Mouse (Mus musculus) limb, embryonic 10.5 days (tissue): ENCODE results near the gene Tmem251. TPM values are rescaled to one million over a fixed set of nuclear protein-coding genes. Genes with fewer than 3 reads are reported as not detected.

Experiments
- DNase-seq: peaks from one replicate; pipeline ENCODE4 v3.0.0-alpha.2; 2017; ENCODE audit warnings: low spot score
- H3K27ac ChIP-seq: fragments of 300-500 bp; sonication (generic); 2 replicates; pipeline ENCODE4 v1.5.1; 2016; ENCODE audit warnings: mild to moderate bottlenecking
- H3K27me3 ChIP-seq: fragments of 300-500 bp; sonication (generic); 2 replicates; pipeline ENCODE4 v1.6.1; 2016; ENCODE audit warnings: low read depth, mild to moderate bottlenecking; ENCODE audit not compliant: poor library complexity, severe bottlenecking
- H3K36me3 ChIP-seq: fragments of 300-500 bp; sonication (generic); 2 replicates; pipeline ENCODE4 v1.6.1; 2016; ENCODE audit warnings: mild to moderate bottlenecking, moderate library complexity
- H3K4me1 ChIP-seq: fragments of 300-500 bp; sonication (generic); 2 replicates; pipeline ENCODE4 v1.6.1; 2016
- H3K4me3 ChIP-seq: fragments of 300-500 bp; sonication (generic); 2 replicates; pipeline ENCODE4 v1.5.1; 2016; ENCODE audit warnings: mild to moderate bottlenecking, moderate library complexity
- H3K9me3 ChIP-seq: fragments of 300-500 bp; sonication (generic); replicated peaks from 2 replicates; pipeline ENCODE4 v1.6.1; 2016; ENCODE audit warnings: mild to moderate bottlenecking
- WGBS: fragments of 180-500 bp; shearing (Covaris S2); methylation state at CpG from one replicate; pipeline ENCODE4 v1.1.7; 2016; 5-methylcytosine and 5-hydroxymethylcytosine counted together
- polyA plus RNA-seq: library from polyadenylated mRNA; unstranded; fragments of >200 nt; fragmentation: Nextera tagmentation; extraction: Ambion mirVana; gene quantifications from 2 replicates; pipeline ENCODE4 v1.2.1, GENCODE M21; 2016

Gene Tmem251
- polyA plus RNA-seq, 1 experiment from 2014 or later = 11.7 TPM

DNA sequence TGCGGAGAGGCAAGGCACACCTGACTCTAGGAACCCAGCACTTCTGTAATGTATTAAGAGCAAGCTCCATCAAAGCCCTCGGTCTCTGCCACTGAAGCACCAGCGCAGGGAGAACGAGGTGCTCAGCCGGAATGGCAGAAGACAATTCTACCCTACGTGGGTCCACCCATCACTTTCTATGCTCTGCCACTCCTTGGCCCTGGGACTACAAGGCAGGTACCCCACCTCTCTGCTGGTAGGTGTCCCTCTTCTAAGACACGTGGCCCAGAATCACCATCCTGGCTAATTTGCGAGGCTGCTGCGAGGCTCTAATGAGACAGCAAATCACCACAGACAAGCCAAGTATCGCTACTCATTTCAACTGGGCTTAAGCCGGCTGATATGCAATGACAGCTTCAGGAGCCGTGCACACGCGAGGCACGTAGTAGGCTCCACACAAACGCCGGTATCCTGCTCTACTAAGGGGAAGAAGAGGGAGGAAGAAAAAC, 39.6 kb upstream of the Tmem251 start:
- Histone ChIP-seq H3K27me3 (peaks cover 19% of the 10 kb centered on the region; the same call in 1 of the 2 replicates), H3K27ac (peak overlapping the region; percentile 90), H3K4me3 (peak overlapping the region; percentile 80), H3K4me1 (peaks cover 58% of the 10 kb centered on the region), H3K9me3 (no peaks in the 10 kb centered on the region), H3K36me3 (no peaks in the 10 kb centered on the region)
- DNase-seq = peak; percentile 47
- WGBS = 4% methylated on average over 17 of the region's 17 CpGs

DNA sequence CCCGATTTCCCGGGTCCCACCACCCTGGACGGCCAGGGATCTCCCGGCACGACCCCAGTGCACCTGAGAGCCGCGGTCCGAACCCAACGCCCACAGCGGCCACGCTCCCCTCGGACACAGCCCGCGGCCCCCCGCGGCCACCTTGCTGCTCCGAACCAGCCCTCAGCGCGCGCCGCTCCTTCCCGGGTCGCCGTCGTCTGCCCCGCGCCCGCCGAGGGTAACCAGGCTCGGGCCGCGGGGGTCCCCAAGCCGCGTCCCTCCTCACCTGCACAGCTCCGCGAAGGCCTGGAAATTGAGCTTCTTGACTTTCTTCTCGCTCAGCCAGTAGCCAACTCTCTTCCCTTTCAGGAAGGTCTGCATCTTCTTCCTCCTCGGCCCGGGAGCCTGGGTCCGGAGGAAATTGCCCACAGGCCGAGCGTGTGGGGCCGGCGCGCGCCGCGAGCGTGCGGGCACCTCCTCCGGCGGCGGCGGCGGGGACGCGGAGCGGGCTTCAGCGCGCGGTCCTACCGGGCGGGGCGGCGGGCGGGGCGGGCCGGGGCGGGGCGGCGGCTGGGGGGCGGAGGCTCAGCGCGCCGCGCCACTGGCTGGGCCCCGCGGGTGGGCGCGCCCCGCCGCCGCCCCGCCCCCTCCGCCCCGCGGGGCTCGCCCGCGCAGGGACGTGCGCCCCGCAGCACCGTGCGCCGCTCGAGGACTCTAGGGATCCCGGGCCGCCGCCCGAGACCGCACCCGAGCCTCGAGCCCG, 38.9 kb upstream of the Tmem251 start, which contains the start of gene Itpk1:
Gene Itpk1 (minus strand): TSS at position 474 of the 742 bp plus-strand sequence.
- Histone ChIP-seq H3K4me1 (peaks cover 52% of the 10 kb centered on the region), H3K27me3 (peaks cover 19% of the 10 kb centered on the region; the same call in 1 of the 2 replicates)
- 1% methylated on average over 103 of the region's 105 CpGs for WGBS

DNA sequence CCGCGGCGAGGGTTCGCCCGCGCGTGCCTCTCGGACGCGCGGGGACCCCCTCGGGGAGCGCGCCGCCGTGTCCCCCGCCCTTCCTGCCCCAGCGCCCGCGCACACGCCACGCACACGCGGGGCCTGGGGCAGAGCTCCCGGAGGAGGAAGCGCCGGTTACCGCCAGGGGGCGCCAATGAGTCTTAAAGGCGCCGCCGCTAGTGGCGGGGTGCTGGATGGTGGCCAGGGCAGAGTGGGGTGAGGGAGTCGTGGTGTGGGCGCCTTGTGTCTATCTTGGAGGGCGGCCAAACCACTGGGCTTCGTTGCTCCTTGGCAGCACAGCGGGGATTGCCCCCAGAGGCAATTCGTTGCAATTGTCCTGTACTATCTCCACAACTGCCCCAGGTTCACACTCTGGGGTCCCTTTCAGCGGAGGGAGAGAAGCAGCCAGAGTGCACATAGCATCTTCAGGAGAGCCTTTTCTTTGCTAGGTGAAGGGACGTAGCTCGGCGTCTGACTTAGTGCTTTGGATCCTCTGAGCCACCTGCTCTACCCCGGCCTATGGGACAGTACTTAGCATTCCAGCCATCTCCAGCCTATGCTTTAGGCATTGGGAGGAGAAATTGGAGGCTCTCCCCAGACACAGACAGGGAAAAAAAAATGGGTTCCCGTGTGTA, 38.2 kb upstream of the Tmem251 start:
- H3K36me3 ChIP-seq = no peaks in the 10 kb centered on the region
- DNase-seq = peak; percentile 92
- WGBS = 2% methylated on average over 45 of the region's 45 CpGs
- peaks cover 45% of the 10 kb centered on the region for H3K4me1 ChIP-seq
- H3K27ac ChIP-seq = peak overlapping the region; percentile 90
- H3K9me3 ChIP-seq = no peaks in the 10 kb centered on the region
- H3K27me3 ChIP-seq = peaks cover 19% of the 10 kb centered on the region; the same call in 1 of the 2 replicates
- peak overlapping the region; percentile 80 for H3K4me3 ChIP-seq

More for the DNA sequence above, 38.9 kb upstream of the Tmem251 start, which contains the start of gene Itpk1:
- H3K9me3 ChIP-seq = no peaks in the 10 kb centered on the region
- H3K27ac ChIP-seq = peak within 1 kb of the TSS; percentile 90
- peak within 1 kb of the TSS; percentile 80 for H3K4me3 ChIP-seq
- DNase-seq = peak; percentile 76
- no peaks in the 10 kb centered on the region for H3K36me3 ChIP-seq

DNA sequence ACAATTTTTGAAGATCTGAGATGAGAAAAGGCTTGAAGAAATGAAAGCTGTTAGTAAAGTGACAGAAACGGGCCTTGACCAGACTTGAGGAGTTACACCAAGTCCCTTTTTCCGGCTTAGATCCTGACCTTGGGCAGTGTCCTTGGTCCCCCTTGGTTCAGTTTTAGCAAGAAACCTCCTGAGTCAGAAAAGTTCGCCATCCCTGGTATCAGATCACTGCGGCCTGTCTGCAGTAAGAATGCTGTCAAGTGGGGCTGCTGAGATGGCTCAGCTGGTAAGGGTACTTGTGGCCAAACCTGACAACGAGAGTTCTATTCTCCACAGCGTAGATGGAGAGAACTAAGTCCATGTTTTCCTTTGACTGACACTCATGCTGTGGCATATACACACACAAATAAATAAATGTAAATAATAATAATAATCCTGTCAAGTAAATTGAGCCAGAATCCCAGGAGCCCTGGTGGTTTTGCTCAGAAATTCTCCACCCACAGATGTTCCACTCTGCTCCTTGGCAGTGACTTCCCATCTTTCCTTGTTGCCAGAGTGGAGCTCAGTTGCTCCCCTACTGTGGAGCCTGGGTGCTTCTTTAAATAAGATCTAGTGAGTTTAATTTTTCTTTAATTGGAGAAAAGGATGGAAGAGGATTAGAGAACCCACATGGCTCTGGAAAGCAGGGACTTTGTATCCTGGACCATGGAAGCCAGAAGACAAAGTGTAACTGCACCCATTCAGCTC, 37.5 kb upstream of the Tmem251 start:
- Histone ChIP-seq H3K27ac (no peak overlapping the region), H3K4me1 (peaks cover 45% of the 10 kb centered on the region), H3K9me3 (no peaks in the 10 kb centered on the region)

DNA sequence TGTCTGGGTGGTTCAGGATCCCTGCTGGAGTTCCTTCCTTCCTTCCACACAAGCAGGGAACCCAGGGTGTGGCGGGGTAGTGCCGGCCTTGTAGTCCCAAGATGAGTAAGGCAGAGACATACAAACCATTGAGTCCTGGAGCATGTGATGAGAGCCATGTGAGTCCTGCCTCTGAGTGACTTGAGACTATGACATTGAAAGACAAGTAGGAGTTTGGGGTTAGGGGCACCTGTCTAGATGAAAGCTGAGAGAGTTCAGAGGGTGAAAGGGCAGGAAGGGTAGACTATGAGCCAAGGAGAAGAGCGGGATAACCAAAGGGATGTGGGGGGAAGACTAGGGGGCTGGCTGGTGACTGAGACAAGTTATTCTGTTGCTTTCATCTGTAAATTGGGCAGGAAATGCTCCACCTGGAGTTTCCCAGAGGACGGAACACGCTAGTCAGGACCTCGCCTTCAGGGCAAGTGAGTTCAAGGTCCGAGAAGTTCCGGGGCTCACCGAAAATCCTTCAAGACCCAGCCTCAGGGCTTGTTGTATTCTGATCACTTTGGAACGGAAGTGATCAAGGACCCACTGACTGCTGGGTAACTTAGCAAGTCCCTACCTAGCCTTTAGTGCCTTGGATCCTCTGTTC, 36.6 kb upstream of the Tmem251 start:
- Histone ChIP-seq H3K9me3 (no peaks in the 10 kb centered on the region), H3K4me3 (no peak overlapping the region), H3K36me3 (no peaks in the 10 kb centered on the region), H3K4me1 (peaks cover 48% of the 10 kb centered on the region), H3K27me3 (peaks cover 19% of the 10 kb centered on the region; the same call in 1 of the 2 replicates), H3K27ac (no peak overlapping the region)
- 82% methylated on average over 10 of the region's 10 CpGs for WGBS
- DNase-seq = no peak

More for the DNA sequence above, 37.5 kb upstream of the Tmem251 start:
- WGBS = 84% methylated on average over 6 of the region's 6 CpGs
- Histone ChIP-seq H3K36me3 (no peaks in the 10 kb centered on the region), H3K4me3 (peak overlapping the region; percentile 80; the same call in 1 of the 2 replicates), H3K27me3 (peaks cover 19% of the 10 kb centered on the region; the same call in 1 of the 2 replicates)
- no peak for DNase-seq

DNA sequence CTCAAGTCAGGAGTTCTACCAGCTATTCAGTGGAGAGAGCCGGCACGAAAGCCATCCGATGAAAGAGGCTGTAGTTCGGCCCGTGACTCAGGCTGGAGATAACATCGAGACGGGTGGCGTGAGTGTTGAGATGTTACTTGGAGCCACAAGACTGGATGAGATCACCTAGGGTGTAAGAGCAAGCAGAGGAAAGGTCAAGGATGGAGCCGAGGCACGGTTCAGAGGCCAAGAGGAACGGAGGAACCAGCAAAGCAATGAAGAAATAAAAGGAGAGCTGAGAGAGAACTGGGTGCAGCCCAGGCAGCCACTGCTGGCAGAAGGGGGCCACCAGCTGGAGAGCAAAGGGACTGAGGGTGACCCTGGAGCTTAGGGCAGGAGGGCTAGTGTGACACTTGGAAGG, 35.3 kb upstream of the Tmem251 start:
- Histone ChIP-seq H3K27ac (no peak overlapping the region), H3K4me3 (no peak overlapping the region), H3K4me1 (peaks cover 42% of the 10 kb centered on the region), H3K27me3 (peaks cover 18% of the 10 kb centered on the region; the same call in 1 of the 2 replicates), H3K36me3 (no peaks in the 10 kb centered on the region), H3K9me3 (no peaks in the 10 kb centered on the region)
- no peak for DNase-seq
- 84% methylated on average over 11 of the region's 11 CpGs for WGBS

DNA sequence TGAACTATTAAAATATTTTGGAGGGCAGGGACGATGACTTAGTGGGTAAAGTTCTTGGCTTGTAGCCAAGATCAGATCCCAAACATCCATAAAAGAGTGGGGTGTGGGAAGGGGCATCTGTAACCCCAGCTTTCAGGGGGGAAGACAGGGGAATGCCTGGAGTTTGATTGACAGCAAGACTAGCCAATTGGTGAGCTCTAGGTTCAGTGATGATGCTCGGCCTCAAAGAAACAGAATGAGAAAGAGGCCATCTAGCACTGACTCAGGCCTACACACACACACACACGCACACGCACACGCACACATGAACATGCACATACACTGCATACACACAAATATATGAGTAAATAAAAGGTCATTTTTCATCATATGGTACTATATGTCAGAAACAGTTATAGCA, 33.7 kb upstream of the Tmem251 start:
- Histone ChIP-seq H3K27me3 (peaks cover 8% of the 10 kb centered on the region; the same call in 1 of the 2 replicates), H3K36me3 (no peaks in the 10 kb centered on the region), H3K27ac (no peak overlapping the region), H3K9me3 (no peaks in the 10 kb centered on the region), H3K4me1 (peaks cover 30% of the 10 kb centered on the region), H3K4me3 (no peak overlapping the region)
- WGBS = 91% methylated on average over 5 of the region's 5 CpGs
- no peak for DNase-seq

DNA sequence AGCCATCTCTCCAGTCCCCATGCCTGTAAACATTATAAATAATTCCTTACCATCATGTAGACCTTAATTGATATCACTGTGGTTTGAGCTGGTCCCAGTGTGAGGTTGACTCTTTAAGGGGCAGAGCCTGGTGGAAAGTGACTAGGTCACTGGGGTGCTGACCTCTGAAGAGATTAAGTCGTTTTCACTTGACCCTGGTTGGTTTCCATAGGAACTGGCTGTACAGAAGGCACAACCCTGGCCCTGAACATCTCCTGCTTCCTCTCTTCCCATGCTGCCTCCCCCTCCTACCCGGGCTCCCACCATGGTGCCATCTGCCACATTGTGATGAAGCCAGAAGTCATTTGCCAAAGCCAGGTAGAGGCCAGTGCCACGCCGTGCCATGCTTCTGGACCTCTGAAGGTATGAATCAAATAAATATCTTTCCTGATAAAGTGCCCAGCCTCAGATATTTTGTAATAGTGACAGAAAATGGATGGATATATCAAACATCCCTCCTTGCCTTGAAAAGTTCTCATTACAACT, 32.6 kb upstream of the Tmem251 start:
- H3K4me1 ChIP-seq = peaks cover 21% of the 10 kb centered on the region
- WGBS = 65% methylated on average over 4 of the region's 4 CpGs
- H3K9me3 ChIP-seq = no peaks in the 10 kb centered on the region

DNA sequence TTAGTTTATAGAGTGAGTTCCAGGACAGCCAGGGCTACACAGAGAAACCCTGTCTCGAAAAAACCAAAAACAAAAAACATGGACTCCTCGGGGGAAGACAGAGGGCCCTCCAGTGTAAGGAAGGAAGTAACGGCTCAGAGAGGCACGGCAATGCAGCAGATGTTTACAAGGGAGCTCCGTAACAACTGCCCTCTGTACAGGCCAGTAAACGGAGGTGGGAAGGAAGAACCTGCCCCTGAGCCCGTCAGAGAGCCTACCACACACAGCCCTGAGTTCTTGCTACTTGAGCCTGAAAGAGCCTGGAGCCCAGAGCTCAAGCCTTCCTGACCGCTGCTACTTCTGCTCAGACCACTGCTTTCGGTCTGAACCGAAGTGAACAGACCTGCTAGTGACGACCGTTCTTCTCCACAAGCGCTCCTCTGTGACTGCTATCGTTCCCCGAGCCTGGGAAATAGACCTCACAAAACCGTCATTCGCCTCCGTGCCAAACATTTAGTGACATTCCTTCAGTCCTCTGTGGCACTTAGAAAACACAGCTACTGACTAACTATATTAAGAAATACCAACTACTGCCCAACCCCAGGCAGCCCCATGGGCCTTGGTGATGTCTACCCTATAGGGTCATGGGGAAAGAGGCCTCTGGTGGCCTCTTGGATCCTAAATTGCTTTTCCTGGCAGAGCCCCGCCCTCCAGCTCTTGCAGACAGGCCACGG, 30.3 kb upstream of the Tmem251 start:
- 70% methylated on average over 20 of the region's 20 CpGs for WGBS
- DNase-seq = no peak
- no peaks in the 10 kb centered on the region for H3K9me3 ChIP-seq
- H3K4me1 ChIP-seq = peaks cover 20% of the 10 kb centered on the region
- no peak overlapping the region for H3K27ac ChIP-seq
- H3K4me3 ChIP-seq = no peak overlapping the region
- no peaks in the 10 kb centered on the region for H3K27me3 ChIP-seq
- no peaks in the 10 kb centered on the region for H3K36me3 ChIP-seq

More for the DNA sequence above, 32.6 kb upstream of the Tmem251 start:
- Histone ChIP-seq H3K36me3 (no peaks in the 10 kb centered on the region), H3K4me3 (no peak overlapping the region), H3K27ac (no peak overlapping the region), H3K27me3 (peaks cover 8% of the 10 kb centered on the region; the same call in 1 of the 2 replicates)
- no peak for DNase-seq

DNA sequence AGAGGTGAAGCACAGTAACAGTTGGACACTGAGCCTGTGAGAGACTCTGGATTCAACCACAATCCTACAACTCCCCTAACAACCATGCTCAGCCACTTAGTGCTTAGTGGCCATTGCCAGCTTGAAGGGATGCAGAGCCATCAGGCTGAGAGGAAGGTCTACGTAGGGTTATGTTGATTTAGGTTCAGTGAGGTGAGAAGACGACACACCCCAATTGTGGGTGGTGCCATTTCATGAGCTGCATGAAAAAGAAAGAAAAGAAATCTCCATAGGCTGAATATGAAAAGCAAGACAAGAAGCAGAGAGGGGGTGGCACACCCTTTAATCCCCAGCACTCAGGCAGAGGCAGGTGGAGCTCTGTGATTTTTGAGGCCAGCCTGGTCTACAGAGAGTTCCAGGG, 29.4 kb upstream of the Tmem251 start:
- DNase-seq = no peak
- Histone ChIP-seq H3K27me3 (no peaks in the 10 kb centered on the region), H3K9me3 (no peaks in the 10 kb centered on the region), H3K36me3 (no peaks in the 10 kb centered on the region), H3K4me3 (no peak overlapping the region), H3K4me1 (peaks cover 20% of the 10 kb centered on the region), H3K27ac (no peak overlapping the region)
- WGBS = 75% methylated on average over 2 of the region's 2 CpGs

DNA sequence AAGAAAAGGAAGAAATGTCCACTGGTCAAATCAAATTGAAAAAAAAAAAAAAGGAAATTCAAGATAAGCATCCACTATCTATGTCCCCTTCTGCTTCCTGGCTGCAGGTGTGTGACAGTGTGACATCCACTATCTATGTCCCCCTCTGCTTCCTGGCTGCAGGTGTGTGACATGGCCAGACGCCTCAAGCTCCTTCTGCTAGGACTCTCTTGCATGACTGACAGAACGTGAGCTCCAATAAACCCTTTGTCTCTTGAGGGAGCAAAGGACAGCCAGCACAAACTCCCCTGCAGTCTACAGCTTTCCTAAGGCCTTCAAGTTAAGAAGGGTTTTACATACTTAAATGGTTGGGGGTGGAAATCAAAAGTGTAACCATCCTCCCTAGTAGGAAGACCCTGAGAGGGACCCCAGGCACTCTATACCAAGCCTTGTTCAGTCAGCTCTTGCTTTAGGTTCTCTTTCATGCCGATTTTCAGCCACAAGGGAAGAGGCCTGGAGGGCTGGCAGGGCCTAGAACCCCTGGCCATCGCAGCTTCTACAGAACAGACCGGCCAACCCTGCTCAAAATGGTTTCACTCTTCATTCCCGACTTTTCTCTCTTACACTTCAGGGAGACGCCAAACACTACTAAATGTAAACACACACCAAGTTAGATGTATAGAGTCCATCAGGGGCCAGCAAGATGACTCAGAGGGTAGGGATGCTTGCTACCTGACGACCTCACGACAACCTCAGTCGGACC, 28.7 kb upstream of the Tmem251 start:
- no peak for DNase-seq
- H3K4me1 ChIP-seq = peaks cover 27% of the 10 kb centered on the region
- no peak overlapping the region for H3K27ac ChIP-seq
- 89% methylated on average over 10 of the region's 10 CpGs for WGBS
- no peaks in the 10 kb centered on the region for H3K36me3 ChIP-seq
- H3K27me3 ChIP-seq = no peaks in the 10 kb centered on the region
- H3K9me3 ChIP-seq = no peaks in the 10 kb centered on the region
- H3K4me3 ChIP-seq = no peak overlapping the region
